Mouse (Mus musculus) C3H10T1/2 (cell line): ENCODE results near the gene Gm6351. TPM values are rescaled to one million over a fixed set of nuclear protein-coding genes. Genes with fewer than 3 reads are reported as not detected.

ENCODE experiments used
- polyA plus RNA-seq, 2 experiments: library from polyadenylated mRNA; unstranded; fragments of >200 nt; fragmentation: generic; extraction: Trizol; gene quantifications; one replicate each; pipeline ENCODE4 v1.2.1; 2012; ENCODE audit warnings: missing spikeins in 2 of 2

The Gm6351 gene
- polyA plus RNA-seq: not detected

GRCm38 (mm10) chr5:94076085-94076484 is at the start of gene Gm6351:
Gene Gm6351 (plus strand): TSS chr5:94076385.

GRCm38 (mm10) chr5:94070445-94070844 is 5.7 kb upstream of the Gm6351 start, which contains the start of gene BC061212:
Gene BC061212 (minus strand): TSS chr5:94070545.

Other genes starting within 250 kb of the Gm6351 start
- not detected for gene Gm7792, start 232.6 kb upstream of the Gm6351 start, polyA plus RNA-seq
- gene Gm16429, start 147.3 kb upstream of the Gm6351 start, polyA plus RNA-seq: not detected
- not detected for gene BC061212, start 5.8 kb upstream of the Gm6351 start, polyA plus RNA-seq
- gene Gm3106, start 141.6 kb downstream of the Gm6351 start, polyA plus RNA-seq: not detected
- not detected for gene A430089I19Rik, start 230.4 kb downstream of the Gm6351 start, polyA plus RNA-seq
- gene Gm6502, start 238.1 kb downstream of the Gm6351 start, polyA plus RNA-seq: not detected